Mouse (Mus musculus) kidney, postnatal 25 days (tissue): Measurements from ENCODE around the gene Uck2.

Experiments
- DNase-seq, 2 experiments: peaks; one replicate each; pipeline ENCODE4 v3.0.0; 2021; ENCODE audit warnings: mixed read lengths in 2 of 2

Gene Uck2

DNA sequence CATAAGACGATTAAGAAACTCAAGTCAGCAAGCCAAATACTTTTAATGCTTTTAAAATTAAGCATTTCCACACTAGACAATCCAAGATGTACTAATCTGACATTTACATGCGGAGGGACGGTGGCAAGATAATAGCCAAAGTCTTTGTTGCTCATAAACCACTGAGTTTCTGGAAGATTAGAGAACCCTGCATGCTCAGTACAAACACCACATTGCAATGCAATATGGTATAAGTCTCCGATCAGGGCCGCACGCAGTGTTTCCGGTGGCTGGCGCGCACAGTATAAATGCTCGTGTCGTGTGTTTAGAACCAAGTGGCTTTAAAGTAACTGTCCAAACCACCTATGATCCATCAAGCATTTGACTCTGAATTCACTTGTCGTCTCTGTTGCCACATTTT lies 31.5 kb downstream of the Uck2 start:
- no peak for DNase-seq

DNA sequence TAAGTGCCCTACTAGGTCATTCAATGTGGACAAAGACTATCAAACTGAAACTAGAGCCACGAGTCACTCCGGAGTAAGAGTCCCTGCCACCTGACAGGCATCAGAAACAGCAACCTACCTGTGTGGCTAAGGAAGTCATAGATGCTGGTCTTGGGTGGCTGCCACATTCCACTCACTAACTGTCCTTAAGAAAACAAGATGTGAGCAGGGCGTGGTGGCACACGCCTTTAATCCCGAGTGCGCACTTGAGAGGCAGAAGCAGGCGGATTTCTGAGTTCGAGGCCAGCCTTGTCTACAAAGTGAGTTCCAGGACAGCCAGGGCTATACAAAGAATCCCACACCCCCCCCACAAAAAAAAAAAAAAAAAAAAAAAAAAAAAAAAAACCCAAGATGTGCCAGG lies 35.2 kb downstream of the Uck2 start:
- DNase-seq, result peak in 1 of 2 experiments; percentile 50

DNA sequence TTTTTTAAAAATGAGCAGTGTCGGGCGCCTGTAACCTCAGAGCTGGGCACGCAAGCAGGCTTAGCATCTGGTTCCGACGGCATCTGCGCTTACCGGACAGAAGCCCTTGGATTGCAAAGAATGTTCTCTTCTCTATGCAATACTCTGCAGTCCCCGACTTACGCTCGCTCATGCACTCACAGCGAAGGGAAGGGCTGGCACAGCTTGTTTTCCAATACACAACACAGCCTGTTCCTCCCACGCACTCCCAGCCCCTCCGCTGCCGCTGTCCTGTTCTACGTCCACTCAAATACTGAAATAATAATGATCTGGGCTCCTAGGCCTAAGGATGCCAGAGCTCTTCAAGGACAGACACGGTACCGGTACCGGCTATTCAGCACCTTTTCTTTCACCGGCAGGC lies 35.9 kb downstream of the Uck2 start:
- DNase-seq, result peak in 1 of 2 experiments; percentile 62

DNA sequence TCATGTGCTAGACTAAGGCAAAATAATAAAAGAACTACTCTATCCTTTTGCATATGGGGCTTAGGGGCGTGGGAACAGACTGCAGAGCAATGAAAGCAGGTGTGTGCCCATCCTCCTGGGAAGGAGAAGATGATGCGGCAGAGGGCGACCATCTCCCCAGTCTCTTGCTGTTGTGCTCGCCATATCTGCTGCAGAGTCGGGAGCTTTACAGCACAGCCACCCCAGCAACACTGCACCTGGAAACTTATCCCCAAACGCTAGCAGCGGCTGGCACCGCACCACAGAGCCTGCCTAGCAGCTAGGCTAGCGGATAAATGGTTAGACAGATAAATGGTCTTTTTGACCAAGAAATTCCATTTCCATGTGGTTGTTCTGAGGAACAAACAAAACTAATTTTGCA lies 37.2 kb downstream of the Uck2 start:
- DNase-seq, result no peak

DNA sequence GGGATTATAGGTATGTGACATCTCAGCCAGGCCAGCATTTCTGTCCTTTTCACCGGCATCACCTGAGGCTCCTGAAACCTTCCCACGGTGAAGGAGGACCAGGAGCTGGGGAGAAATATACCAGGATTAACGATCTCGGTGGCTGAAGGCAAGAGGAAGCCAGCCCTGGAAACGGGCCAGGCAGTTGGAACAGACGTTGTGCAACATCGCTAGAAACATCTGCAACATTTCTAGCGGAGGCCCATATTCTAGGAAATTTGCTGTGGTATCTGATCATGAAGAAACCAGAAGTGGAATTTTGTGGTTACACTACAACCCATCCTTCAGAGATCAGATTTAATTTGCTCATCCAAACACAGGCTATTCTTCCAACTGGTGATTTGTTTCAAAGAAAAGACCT lies 38.1 kb downstream of the Uck2 start:
- peak; percentile 78 to 79 for DNase-seq

DNA sequence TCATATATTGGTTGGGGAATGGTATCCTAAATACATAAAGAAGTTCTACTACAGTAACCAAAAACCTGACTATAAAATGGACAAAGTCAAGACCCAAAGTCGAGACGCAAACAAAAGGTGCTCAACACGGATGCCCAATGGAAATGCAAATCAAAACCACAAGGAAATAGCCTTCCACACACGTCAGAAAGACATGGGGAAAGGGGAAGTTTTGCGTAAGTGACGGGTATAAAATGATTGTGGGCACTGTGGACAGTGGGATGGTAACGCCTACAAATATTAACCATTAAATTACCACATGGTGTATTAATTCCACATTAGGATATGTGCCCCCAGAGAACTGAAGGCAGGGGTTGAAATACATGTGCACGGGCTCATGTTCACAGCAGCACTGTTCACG lies 38.8 kb downstream of the Uck2 start:
- DNase-seq, result no peak

DNA sequence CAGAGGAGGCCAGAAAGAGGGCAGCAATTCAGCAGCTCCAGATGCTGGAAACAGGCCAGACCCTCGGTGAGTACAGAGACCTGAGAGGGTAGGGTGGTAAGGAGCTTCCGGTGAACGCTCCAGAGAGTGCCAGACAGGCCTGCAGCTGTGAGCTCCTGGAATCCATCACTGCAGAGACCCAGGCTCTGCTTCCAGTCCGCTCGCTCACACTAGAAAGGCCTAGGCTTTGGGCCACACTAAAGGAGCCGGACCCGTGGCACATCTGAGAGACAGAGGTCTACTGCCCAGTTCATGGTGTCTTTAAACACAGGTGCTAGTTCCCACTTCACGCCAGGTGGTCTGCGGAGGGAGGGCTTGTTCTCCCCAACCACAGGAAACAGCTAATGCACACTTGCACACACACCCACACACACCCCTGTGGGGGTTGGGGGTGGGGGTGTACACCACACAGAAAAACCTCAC lies 39.9 kb downstream of the Uck2 start:
- peak; percentile 52 to 65 for DNase-seq

DNA sequence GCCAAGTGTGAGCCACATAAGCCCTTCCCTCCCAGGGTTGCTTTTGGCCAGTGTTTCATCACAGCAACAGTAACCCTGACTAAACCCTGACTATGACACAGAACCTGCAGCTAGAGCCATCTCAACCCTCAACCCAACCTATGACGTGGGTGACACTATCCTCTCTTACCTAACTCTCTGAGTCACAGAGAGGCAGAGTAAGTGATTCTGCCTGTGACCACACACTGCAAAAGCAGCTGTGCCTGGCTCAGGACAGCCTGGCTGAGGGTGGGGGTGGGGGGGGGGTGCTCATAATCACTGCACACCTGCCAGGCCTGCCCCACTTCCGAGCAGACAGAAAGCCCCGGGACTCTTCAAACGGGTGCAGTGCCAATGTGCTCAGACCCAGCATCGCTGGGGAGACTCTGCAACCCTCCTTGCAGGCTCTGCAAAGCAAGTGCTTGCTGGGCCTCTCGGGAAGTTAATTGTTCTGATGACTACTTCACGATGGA lies 42.9 kb downstream of the Uck2 start:
- DNase-seq, result no peak

DNA sequence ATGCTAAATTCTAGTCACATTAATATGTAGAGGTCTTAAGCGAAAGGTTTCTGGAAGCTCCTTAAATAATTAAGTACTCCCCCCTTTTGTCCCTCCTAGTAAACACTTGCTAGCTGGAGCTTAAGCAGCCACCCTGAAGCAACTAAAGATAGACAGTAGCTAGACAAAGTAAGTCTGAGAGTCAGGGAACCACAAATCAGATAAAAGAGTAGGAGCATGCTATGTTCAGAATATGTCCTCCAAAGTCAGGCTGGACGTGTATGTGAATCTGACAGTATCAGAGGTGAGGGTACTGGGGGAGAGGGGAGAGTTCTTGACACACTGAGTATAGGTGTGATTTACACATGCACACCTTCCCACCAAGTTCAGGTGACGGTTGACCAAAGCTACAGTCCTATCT lies 43.6 kb downstream of the Uck2 start:
- no peak for DNase-seq

DNA sequence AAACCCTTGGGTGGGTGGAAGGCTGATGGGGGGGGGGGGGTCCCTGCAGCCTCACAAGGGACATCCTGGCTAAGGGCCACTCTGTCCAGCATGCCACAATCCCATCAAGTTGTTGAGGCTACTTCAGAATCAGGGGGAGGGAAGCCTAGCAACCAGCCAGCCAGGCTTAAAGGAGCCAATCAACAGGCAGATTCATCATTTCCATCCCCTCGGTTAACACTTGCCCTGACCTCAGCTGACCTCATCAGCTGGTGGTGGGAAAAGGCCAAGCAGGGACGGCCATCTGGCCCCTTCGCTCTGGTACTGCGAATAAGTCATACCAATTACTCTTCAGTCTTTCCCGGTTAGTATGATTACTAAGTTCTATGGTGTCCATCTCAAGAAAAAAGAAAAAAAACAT lies 44.8 kb downstream of the Uck2 start:
- no peak for DNase-seq

DNA sequence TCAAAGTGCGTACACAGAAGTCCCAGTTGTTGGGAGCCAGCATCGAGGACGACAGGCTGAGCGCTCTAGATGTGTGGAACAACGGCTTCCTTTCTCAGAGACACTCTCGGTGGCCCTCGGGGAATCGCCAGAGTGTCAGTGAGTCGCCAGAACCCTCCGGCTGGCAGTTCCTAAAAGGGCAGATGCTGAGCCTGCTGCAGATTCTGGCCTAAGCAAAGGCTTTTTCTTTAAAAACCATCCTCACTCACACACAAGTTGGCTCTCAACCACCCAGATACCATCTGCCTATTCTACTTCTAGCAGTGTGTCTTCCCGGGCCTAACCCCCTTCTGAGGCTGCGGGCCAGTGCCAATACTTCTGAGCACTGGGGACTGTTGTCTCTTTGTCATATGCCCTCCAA lies 45.2 kb downstream of the Uck2 start:
- no peak for DNase-seq

DNA sequence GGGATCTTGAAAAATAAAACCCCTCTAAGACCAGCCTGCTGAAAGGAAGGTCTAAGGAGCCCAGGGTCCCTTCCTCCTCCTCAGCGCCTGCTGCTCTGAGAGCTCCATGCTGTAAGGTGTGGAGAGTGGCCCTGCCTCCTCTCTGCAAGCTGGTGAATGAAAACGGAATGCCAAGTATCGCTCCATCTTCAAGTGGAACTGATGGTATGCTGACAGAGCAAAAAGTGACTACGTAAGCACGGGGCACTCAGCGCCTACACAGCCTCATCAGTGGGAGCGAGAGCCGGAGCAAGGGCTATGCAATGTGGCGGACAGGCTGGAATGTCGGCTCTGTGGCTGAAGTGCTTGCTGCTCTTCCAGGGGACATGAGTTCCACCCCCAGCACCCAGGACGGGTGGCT lies 47.3 kb downstream of the Uck2 start:
- DNase-seq, result no peak

DNA sequence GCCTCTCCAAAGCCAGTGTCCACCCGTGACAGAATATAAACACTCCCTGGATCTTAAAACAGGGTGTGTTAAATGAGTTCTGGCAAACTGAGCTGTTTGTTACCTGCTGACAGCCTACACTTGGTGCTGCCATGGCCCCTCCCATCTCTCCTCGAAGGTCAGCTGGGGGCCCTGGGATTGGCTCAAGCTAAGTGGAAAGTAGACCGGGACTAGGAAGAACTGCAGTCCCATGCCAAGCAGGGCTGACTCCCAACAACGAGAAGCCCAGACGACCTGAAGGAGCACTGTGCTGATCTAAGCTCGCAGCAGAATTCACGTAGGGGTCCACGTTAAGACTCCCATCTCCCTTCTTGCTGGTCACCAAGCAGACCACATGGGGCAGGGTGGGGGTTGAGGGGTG lies 48.3 kb downstream of the Uck2 start:
- DNase-seq, result no peak

DNA sequence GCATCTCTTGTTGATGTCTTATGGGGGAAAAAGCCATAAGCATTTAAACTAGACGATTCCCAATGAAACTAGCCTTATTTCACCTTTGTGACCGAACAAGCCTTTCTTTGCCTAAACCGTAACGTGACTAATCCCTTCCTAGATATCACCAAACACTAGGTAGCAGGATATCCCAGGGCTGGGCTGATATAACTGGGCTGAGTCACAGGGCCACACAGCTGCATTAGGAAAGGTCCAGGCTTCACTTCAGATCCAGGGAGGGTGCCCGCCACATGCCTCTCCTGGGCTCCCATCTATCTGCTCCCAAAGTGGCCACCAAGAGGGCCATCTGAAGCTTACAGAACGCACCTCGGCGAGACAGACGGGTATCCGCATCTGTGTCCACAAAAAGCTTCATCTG lies 50.8 kb downstream of the Uck2 start:
- DNase-seq, result no peak

DNA sequence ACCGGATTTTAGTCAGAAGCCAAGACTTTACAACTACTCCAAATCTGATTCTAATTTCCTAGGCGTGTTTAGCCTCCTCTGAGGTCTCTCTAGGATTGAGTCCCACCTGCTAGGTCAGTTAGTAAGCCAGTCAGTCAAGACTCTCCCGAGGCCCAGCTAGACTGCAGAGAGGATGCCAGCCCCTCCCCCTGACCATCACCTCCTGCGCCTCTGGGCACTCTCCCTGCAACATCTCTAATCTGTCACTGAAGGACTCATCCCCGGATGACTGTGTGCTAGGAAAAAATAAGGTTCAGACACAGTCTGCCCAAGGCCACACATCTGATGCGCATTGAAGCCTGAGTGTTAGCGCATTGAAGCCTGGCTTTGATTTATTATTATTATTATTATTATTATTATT lies 52.2 kb downstream of the Uck2 start:
- no peak for DNase-seq

DNA sequence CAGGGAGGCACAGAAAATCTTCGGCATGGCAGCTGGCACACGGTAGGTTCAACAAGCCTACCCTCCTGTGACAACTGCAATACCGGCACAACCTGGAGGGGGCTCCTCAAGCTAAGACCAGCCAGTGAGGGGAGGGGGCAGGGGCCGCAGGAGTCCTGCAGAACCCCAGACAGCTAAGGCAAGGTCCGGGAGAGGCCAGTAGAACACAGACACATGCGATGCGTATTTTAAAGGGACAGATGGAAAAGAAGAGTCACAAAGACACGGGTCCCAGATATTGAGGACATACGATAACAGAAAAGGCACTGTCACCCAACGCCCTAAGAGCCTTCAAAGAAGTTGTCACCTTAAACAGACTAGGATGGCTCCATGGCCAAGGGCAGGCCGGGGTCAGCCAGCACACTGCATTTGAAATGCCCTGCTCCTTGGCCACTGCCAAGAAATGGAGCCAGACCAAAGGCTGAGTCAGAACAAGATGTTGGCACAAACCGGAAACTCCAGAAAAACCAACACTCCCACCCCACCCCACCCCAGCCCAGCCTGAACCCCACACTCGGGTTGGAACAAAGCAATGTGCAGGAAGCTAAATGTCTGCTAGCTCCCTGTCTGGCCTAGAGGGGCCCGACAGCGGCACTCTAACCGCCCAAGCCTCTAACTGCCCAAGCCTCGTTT lies 53.4 kb downstream of the Uck2 start:
- no peak for DNase-seq

DNA sequence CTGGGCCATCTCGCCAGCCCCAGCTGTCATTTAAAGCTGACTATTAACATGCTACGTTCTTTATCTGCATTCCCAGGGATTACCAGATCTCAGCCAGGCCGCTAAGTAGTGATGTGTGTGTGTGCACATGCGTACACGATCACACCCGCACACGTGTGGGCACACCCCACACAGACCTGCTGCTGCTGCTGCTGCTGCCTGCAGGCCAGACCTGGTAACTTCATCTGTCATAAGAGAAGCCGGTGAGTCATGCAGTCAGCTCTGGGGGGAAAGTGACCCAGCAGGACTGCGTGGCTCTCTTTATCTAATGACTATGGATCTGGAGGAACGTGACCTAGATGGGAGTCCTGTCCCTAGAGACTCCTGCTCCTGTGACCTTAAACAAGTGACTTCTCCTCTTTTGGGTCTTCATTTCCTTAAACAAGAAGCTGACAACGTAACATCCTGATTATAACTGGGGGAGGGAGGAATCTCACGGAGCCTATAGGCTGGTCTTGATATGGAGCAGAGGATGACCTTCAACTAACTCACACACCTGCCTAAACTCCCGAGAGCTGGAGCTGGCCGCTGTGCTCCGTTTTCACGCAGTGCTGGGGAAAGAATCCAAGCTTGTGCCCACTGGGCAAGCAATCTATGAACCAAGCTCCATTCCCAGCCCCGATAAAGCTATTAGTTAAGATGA lies 54.0 kb downstream of the Uck2 start:
- no peak for DNase-seq

DNA sequence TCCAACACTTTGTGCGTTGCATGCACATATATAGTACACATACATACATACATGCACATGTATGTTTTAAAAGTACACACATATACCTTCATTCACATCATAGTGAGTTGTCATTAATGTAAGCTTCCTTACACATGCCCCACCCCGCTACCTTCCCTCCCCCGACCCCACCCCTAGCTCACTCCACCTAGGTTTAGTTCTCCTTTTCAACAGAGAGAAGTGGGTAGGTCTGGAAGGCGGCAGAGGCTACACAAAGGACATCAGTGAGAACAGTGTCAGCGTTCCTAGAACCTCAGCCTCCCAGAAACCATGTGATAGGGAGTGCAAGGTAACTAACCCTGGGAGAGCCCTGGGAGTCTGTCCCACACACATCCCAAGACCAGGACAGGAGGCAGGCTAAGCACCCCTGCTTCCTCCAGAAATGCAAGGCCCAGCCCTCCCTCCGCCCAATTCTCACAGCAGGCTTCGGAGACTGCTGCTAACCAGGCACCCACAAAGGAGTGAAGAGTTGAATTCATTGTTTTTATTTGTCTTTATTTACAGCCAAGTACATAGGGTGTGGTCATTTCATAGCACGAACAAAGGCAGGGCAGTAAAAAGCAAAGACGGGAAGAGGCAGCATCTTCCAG lies 62.6 kb downstream of the Uck2 start:
- no peak for DNase-seq

DNA sequence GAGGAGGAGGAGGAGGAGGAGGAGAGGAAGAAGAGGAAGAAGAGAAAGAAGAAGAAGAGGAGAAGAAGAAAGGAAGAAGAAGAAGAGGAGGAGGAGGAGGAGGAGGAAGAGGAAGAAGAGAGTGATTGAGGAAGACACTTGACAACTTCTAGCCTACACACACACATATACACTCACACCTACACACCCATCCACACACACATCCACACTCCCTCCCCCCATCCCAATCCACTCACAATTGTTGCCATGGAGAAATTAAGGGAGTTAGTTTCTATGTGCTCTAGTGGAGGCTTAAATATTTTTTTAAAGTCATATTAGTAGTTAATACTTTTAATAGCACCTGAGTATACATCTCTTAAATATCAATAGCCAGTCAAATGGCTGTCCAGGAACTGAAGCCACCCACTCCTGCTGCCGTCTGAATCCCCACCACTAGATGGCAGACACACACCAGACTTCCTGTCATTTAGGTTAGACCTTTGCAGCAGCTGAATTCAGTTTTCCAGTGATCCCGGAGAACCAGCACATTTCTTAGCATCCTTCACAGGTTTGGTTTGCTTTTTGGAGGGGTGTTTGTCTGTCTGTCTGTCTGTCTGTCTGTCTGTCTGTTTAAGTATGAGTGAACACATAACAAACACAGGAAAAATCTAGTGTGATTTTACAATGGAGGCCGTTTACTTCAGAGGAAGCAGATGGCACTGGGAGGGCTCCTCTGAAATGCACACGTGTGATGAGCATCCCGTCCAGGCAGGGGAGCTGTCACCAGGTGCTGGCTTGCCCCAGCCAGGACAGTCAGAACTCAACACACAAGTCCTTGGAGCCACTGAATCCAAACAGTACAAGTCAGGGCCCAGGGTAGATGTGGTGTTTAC lies 64.6 kb downstream of the Uck2 start:
- DNase-seq, result peak; percentile 82 to 90

DNA sequence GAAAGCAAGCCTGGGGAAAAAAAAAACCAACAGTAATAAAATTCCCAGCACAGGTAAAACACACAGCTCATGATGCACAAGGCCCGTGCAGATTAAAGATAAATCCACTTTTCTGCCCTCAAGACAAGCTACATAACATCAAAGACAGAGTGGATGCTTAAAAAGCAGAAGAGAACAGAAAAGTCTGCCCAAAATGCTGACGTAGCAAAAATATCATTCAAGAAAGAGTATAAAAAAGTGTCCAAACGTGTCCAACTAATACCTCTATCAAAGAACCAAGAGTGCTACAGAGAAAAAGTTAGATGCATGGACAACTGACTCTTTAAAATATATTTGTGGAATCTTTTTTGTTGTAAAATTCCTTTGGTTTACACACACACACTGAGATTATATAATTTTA lies 69.7 kb downstream of the Uck2 start:
- DNase-seq, result no peak

DNA sequence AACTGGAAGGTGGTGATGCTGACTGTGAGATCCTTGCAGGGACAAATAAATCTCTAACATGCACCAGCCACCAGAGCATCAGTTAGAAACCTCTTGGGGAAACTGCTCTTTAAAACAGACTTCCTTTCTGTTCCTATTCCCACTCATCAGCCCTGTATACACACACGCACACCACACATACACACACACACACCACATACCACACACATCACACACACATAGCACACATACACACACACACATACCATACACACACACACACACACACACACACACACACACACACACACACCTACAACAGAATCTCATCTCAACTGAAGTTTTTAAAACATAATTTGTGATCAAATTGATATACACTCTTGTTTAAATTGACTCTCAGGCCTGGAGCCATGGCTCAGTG lies 72.4 kb downstream of the Uck2 start:
- no peak for DNase-seq

DNA sequence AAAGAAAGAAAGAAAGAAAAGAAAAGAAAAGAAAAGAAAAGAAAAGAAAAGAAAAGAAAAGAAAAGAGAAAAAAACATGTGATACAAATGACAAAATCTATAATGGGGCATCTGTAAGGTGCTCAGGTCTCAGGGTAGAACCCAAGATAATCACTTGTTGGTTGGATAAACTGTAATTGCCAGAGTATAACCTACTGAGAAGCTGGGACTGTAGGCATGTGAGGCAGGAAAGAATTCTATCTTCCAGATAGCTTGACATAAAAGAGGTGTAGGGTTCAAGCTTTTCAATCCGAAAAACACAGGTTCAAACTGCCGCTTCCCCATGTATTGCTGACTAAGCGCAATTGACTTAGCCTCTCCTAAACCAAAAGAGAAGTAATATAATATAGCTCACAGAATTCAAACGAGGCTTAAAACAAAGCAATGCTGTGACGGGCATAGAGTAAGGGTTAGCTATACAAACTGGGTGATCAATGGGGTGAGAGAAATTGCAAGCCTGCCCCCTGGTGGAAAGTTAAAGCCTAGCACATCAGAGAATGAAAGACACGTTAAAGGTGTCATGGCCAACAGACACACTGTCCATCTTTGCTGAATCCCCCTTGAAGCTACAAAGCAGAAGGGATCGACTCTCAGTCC lies 73.0 kb downstream of the Uck2 start:
- peak in 1 of 2 experiments; percentile 58 for DNase-seq

DNA sequence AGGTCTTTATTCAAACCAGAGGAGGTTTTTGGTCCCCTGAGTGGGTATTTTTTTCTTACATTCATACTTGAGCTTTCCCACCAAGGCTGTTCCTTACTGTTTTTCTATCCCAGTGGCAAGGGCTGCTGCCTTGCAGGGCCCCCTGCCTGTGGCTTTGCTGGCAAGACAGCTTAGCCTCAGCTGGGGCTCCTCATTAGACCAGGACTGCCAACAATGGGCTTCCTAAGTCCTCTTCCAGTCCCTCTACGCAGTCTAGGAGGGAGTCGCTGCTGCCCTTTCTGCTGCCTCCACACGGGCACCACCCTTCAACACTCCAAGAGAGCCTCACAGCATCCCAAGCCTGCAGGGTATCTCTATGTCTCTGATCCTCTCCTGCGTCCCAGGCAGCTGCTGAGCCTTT lies 76.3 kb downstream of the Uck2 start:
- DNase-seq, result no peak
